Mouse (Mus musculus) heart, adult 11 months (tissue): ENCODE data around the gene Apoc3.

Source experiments
- DNase-seq: peaks from one replicate; pipeline ENCODE4 v3.0.0; 2022

Apoc3 gene

DNA sequence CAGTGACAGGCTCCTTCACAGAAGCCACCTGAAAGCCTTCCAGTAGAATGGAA is at the start of gene Apoc3:
Apoc3 (minus strand) TSS at position 41 of the 53 bp plus-strand sequence.
- no peak for DNase-seq

- peak; percentile 99 for DNase-seq
Observed at GRCm38 (mm10) chr9:46282631-46283436, 47.4 kb upstream of the Apoc3 start, which contains the start of gene Bud13. TSS of gene Bud13 (plus strand) at chr9:46283008.

GRCm38 (mm10) chr9:46274494-46274893 is 39.1 kb upstream of the Apoc3 start:
- no peak for DNase-seq

DNA sequence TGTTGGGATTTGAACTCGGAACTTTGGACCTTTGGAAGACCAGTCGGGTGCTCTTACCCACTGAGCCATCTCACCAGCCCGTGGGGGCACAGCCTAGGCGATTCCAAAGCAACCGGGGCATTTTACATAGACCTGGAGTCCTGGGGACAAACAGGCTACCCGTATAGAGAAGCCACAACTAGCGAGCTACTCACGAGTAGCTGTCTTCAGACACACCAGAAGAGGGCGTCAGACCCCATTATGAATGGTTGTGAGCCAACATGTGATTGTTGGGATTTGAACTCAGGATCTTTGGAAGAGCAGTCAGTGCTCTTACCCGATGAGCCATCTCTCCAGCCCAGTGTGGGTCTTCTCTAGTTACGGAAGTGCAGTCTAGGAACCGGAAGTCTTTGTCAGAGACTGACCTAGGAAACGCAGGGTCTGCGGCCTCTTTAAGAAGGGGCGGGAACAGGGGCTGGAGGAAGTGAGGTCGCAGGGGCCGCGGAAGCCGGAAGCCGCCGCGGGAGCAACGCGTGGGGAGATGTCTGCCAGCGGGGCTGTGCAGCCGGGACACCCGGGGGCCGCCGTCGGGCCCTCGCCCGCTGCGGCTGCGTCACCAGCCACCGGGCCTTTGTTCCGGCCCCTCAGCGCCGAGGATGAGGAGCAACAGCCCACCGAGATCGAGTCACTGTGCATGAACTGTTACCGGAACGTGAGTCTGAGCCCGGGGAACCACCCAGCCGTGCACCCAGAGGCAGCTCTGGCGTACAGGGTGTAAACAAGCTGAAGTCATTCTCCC is 37.4 kb upstream of the Apoc3 start, which contains the start of gene Zpr1:
Zpr1 (plus strand) TSS at position 388 of the 778 bp plus-strand sequence.
- DNase-seq = peak; percentile 99

- DNase-seq = no peak
Observed at GRCm38 (mm10) chr9:46272070-46272469, 36.6 kb upstream of the Apoc3 start.

GRCm38 (mm10) chr9:46270782-46271181 is 35.3 kb upstream of the Apoc3 start:
- no peak for DNase-seq

DNA sequence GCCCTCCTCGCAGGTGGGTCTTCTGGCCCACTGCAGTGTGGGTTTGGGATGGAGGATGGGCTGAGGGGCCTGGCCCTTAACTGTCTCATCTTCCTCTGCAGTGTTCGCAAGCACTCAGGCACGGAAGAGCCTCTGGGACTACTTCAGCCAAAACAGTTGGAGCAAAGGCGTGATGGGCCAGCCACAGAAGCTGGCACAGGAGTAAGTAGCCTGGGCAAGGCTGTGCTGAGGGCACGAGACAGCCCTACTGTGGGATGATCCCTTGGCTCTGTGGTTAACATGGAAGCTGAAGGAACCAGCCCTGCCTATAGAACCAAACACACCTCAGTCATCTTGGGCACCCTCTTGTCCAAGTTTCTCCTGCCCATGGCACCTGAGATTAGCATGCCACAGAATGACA is 33.7 kb upstream of the Apoc3 start:
- no peak for DNase-seq

- no peak for DNase-seq
Observed at GRCm38 (mm10) chr9:46268343-46268873, 33.0 kb upstream of the Apoc3 start, which contains the start of gene Apoa5. TSS of gene Apoa5 (plus strand) at chr9:46268633.

DNA sequence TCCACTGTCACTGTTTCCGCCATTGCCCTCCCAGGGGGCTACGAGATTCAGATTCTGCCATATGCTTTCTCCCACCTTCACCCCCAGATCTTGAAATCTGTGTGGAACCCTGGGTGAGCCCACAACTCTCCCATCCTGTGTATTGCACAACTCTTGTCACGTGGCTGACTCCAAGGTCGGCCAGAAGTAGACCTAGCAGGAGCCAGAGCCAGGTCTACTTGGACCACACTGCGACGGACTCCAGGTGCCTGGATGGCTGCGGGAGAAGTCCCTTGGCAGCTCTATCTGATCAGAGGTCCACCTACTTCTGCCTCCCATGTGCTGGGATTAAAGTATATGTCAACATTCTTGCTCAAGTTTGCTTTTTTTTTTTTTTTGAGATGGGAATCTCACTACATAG is 25.7 kb upstream of the Apoc3 start:
- DNase-seq = no peak

GRCm38 (mm10) chr9:46259111-46259510 is 23.7 kb upstream of the Apoc3 start:
- DNase-seq = no peak

GRCm38 (mm10) chr9:46257546-46257945 is 22.1 kb upstream of the Apoc3 start:
- DNase-seq = peak; percentile 96

GRCm38 (mm10) chr9:46256658-46257385 is 21.4 kb upstream of the Apoc3 start:
- DNase-seq = no peak

DNA sequence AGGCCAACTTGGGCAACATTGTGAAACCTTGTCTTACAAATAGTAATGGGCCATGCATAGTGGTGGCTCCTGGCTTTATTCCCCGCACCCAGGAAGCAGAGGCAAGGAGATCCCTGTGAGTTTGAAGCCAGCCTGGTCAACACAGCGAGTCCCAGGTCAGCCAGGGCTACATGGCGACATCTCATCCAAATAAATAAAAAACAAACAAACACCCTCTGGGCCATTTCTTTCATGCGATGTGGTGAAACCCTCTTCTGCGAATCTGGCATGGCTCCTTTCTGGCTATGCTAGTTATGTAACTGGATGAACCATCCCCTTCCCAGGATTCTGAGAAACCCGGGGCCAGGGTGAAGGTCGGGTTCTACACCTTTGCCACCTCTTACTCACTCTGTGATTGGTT is 20.7 kb upstream of the Apoc3 start:
- DNase-seq = no peak

DNA sequence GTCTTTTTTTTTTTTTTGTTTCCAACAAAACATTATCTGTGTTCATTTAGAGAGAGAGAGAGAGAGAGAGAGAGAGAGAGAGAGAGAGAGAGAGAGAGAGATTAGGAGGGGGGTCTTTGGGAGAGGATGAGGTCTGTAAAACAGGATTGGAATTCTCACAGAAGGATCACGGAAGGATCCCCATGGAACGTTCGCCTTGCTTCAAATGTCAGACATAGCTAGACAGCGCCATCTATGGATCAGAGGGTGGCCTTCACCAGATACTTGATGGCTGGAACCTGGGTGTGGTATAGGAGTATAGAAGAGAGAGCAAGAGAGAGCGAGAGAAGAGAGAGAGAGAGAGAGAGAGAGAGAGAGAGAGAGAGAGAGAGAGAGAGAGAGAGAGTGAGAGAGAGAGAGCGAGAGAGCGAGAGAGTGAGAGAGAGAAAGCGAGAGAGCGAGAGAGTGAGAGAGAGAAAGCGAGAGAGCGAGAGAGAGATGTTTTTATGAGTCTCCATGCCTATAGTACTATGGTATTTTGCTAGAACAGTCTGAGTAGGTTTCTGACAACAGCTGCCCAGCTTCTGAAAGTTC is 11.4 kb upstream of the Apoc3 start:
- DNase-seq = no peak

DNA sequence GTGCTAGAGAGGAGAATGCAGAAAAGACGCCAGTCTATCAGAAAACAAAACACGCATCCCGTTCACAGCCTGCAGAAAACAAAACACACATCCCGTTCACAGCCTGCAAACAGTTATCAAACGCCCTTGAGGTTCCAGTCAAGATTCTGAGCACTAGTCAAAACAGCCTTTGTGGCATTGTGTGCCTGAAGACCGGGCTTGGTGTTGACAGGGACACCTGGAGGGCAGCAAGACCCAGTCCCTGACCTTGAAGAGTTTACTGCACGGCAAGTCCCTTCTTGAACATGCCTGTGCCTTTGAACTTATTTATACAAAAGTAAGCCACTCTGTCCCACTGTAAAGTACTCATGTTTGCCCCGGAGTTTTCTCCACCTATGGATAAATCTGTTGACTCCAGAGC is 8.1 kb upstream of the Apoc3 start:
- no peak for DNase-seq

- no peak for DNase-seq
Observed at GRCm38 (mm10) chr9:46243122-46243521, 7.7 kb upstream of the Apoc3 start.

- no peak for DNase-seq
Observed at GRCm38 (mm10) chr9:46241818-46242217, 6.4 kb upstream of the Apoc3 start.

- no peak for DNase-seq
Observed at GRCm38 (mm10) chr9:46240526-46241153, 5.2 kb upstream of the Apoc3 start, which contains the start of gene Apoa4. TSS of gene Apoa4 (plus strand) at chr9:46240696.

DNA sequence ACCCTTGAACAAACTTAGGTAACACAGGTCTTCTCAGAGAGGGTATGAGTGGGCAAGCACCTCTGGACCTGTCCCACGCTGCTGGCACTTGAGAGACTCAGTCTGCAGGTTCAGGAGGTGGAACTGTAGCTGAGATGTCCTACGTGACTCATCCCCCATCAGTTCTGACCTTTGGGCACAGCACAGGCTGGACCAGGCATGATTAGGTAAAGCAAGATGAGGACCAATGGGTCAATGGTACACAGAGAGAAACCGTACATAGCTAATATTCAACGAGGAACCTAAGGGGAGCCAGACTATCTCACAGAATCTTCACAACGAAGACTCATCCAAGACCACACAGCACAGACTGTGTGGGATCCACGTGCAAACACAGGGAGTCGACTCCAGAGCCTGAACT is 3.4 kb upstream of the Apoc3 start:
- no peak for DNase-seq

DNA sequence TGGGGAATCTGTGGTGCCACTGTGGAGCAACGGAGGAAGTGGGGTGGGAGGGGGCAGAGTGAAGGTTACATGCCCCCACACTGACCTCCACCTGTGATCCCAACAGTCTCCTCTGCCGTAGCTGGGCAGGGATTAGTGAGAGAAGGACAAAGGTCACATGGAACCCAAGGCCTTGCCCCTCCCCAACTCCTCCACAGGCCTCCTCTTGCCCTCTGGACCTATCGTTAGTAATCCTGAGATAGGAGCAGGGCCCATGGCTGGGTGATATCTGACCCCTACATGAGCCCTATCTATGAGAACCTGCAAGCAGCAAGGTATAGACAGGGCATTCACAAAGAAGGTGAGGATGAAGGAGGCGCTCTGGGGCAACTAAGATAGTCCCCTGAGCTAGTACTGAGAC is 213 bp upstream of the Apoc3 start:
- no peak for DNase-seq

DNA sequence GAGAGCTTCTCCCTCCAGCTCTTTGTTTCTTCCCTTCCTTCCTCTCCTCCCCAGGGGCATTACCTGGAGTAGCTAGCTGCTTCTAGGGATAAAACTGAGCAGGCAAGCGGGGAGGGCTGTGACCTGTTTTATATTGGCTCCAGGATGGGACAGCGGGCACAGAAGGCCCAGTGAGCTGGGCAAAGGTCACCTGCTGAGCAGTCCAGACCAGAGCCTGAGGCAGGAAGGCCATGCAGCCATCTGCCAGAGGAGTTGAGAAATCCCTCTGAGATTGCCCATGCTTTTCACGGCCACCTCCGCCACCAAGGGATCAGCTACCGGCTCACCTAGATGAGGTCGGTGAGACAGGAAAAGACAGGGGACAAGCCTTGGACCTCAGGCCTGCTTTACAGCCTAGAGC is 240 bp downstream of the Apoc3 start:
- no peak for DNase-seq

DNA sequence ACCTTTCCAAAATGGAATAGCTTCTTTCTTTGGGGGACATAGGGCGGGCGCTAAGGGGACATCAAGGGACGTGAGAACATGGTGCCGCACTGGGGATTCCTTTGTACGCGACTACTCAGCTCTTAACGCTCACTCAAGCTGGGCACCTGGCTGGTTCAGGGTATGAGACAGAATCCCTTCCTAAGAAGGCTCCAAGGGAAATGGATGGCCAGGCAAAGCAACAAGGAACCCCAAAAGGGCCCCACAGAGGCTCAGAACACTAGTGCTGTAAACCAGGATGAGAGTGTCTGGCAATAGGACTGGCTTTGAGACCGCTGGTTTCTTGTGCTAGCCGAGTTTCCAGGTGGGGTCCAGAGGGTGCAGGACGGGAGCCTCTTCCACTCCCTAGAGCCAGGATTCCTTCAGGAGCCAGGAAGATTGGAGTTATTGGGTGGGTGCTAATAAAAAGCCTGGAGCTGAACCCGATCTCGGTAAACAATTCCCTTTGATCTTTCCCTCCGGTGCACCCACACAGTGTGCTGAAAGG is 4.9 kb downstream of the Apoc3 start:
- DNase-seq = no peak
